Mouse (Mus musculus): ENCODE results near the gene Cdkal1.

Cdkal1 gene

DNA sequence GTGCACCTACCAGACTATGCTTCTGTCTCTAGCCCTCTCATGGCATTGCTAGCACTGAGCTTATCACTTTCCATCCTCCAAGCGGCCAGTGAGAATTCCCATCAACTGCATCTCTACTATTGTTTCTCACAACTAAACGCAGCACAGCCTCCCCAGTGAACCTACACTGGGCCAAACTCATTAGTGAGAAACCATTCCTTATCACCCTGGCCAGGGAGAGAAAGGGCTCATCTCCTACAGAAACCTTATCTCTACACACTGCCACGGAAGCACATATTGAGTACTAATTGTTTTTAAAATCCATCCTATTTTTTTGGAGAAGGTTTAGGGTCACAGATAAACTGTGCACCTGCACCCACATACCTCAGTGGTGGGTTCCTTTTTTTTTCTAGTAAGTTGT lies 147.9 kb downstream of the Cdkal1 start:
- DNase-seq (ENCODE audit: low spot score in 2 of 2) = no peak

DNA sequence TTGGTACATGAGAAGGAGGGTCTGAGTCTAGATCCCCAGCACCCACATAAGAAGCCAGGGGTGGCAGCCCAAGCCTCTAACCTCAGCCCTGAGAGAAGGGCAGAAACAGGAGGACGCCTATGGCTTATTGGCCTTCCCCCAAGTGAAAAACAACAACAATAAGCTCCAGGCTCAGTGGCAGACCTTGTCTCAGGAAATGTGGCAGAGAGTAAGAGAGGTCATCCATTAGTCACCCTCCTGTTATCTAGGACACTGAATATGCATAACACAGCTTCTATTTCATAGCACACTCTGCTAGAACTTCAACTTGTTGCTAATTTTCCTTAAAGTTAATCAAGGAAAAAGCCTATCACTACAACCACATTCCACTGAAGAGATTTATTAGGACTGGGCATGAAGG lies 154.1 kb downstream of the Cdkal1 start:
- DNase-seq (ENCODE audit: low spot score in 2 of 2) = no peak

DNA sequence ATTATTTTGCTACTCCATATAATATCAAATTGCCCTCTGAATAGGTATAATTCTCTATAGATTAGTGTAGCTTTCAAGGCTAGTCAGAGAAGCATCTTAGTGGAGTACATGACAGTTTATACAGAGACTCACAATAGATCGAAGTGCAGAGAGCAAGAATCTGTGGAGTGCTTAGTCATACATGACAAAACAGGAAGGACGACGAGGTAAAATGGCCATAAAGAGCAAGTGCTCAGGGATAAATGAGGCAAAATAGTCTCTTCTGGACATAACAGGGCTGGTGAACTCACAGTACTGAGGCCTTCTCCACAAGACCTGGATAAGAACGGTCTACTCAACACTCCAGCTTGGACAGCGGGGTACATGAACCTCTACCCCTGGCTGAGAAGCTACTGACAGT lies 155.6 kb downstream of the Cdkal1 start:
- DNase-seq (ENCODE audit: low spot score in 2 of 2) = no peak

DNA sequence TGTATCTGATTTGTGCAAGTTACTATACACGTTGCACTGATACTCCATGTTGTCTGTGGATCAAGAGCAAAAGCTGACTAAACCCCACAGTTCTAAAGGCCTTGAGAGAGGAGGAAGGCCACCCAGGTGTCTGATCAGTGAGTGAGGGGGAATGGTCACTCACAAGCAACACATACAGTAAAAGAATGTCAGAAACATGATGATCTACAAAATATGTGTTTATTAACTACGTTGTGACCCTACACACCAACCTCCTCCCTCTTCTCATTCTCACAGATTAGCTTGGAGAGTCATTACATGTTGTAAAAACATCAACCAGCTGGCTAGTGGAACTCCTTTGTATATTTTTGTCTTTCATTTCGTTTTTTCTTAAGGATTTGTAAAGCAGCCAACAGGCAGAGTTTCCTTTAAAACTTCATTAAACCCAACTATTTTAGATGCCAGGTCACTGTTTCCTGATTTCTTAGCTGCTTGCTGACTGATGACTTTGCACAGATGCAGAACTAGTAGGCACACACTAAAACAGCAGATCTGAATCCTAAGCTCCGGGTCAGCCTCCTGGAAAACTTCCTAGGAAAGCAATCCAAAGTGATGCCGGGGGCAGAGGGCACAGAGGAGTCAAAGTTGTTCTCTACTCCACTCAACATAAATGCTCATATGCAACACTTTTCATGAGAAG lies 157.0 kb downstream of the Cdkal1 start:
- no peak for DNase-seq (ENCODE audit: low spot score in 2 of 2)

DNA sequence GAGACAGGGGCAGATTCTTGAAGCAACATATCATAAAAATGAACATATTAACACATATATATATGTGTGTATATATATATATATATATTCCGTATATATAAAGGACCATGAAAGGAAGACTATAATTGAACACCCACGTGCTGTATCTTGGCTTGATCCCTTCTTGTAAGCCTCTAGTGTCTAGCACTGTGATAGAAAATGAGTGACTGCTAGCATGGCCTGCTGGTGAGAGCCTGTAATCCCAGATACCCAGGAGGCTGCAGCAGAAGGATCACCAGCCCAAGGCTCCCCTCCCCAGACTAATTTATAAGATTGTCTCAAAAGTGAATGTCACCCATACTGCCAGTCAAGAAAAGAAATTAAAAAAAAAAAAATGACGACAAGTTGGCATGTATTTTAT lies 158.2 kb downstream of the Cdkal1 start:
- no peak for DNase-seq (ENCODE audit: low spot score in 2 of 2)

DNA sequence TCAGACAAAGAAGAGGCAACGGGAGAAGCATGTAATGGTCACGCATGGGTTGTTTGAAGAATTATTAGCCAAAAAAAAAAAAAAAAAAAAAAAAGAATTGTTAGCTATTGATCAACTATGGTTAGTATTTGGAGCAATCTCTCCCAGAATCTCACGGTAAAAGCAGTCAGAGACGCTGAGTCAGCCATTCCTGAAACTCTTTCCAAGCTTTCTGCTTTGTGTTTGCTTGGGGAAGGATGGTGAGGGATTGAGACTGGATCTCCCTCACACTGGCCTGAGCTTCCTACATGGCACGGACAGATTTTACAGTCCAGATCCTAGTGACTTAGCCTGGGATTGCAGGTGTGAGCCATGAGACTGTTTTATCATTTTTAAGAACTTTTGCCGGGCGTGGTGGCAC lies 164.7 kb downstream of the Cdkal1 start:
- DNase-seq (ENCODE audit: low spot score in 2 of 2) = no peak

DNA sequence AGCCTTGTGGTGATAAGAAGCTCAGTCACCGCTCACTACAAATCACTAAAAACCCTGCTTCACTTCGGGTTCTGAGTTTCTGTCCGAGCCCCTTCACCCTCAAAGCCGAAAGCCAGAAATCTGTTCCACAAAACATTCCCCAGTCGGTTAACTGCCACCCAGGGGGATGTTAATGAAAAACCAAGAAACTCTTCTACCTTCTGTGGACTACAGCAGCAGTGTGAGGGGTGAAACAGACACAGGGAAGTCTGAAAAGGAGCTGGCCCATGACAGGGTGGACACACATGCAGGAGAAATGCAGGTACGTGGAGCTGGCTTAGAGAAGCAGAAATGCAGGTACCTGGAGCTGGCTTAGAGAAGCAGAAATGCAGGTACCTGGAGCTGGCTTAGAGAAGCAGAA lies 166.6 kb downstream of the Cdkal1 start:
- DNase-seq (ENCODE audit: low spot score in 2 of 2) = no peak

DNA sequence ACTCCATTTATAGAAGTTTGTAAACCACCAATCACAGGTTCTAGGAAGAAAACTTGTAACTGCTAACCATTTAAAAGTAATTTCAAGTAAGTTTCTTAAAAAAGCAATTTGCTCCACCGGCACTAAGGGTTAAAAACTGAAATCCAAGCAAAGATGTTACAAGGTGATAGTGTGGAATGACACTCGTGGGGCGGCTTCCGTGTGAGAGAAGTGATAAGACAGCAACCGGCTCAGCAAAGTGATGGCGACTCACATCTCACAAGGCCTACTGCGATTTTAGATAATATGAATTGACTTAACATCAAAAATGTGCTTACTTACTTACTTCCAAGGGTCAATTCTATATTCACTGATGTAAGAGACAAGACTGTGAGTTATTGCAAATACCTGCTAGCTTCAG lies 167.6 kb downstream of the Cdkal1 start:
- no peak for DNase-seq (ENCODE audit: low spot score in 2 of 2)

DNA sequence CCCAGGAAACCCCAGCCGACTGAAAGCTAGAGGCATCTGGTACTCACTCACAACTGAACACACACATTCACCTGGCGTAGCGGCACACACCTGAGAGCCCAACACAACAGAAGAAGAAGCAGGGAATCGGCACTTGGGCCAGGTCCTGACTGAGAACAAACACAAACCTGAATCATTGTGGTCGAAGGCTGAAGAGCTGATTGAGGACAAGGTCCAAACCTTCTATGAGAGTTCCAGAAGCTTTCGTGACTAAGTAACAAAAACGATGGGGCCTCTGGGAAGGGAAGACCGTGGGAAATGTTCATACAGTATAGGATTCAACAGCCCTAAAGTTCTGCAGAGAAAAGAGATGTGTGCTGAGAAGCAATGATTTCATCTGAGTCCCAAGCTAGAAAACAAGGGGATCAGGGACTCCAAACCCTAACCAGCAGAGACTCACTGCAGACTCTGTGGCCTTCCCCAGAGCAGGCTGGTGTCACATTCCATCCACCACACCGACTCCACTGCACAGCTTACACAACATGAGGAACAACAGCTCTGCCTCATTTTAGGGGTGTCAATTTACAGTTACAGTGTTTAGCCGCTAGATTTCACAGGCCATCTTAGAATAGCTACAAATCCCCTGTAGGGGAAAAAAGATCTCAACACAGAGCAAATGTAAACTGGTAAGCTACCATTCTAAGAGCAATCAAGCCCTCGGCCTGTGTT lies 175.8 kb downstream of the Cdkal1 start:
- no peak for DNase-seq (ENCODE audit: low spot score in 2 of 2)

DNA sequence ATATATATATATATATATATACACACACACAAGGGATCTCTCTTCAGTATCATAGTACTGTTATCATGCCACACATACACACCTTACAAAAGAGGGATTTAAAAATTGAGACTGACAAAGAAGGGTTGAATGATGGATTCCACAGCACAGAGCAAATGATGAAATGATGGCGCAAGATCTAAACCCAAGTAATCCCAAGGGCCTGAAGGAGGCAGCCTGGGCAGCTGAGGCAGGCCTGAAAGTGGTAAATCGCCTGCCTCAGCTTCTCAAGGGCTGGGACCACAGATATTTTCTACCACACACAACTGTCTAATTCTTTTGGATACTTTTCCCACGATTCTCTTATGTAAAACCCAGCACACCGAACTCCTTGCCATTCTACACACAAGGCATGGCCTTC lies 177.9 kb downstream of the Cdkal1 start:
- DNase-seq (ENCODE audit: low spot score in 2 of 2) = no peak

DNA sequence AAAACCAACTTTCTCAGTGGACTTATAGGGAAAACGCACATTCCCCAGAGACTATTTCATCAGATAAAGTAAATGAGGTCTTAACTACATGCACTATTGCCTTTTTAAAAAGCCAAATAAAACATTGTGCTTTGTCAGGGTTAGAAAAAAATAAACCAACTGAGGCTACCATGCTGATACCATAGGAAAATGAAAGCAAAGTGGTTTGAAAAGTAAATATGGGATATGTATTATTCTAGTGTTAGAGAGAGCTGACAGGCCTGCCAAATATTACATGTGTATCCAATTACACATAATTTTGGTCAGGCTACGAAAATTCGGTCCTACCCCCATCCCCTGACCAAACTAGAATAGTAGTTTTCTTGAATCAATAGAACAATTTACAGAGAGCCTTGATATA lies 184.8 kb downstream of the Cdkal1 start:
- DNase-seq (ENCODE audit: low spot score in 2 of 2) = no peak

DNA sequence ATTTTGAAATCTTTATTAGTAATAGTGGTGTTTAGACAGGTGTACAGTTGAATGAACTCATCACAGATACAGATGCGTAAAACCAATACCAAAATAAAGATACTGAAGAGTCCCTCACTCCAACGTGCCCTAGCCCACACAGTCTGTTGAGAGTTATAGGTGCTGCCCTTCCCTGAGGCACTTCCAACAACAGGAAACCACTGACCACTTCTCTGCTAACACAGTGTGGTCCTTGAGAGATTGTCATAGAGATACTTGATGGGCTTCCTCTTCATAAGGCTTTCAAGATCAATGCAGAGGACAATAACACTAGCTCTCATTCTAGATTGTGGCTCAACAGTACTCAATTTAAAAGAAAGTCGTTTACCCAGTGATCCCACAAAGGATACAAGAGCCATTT lies 191.6 kb downstream of the Cdkal1 start:
- DNase-seq (ENCODE audit: low spot score in 2 of 2) = no peak

DNA sequence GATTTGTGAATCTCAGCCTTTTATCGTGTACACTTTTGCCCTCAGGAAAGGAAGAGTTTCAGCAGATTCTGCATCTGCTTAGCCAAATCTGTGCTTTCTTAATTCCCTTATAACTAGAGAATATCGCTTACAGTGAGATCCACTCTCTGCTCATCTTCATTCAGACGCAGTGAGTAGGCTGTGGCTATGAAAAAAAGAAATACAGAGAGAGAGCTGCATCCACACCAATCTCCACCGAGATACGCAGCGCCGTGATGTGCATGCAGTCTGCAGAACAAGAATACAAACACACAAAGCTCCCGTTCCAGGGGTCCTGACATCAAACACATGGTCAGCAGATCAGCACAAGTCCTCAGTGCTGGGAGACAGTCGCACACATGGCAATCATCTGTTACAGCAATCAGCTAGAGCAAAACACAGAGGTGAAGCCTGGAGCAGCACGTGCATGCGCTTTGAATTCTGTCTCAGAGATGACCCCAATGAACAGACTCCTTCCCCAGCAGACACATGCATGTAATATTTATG lies 199.6 kb downstream of the Cdkal1 start:
- no peak for DNase-seq (ENCODE audit: low spot score in 2 of 2)

DNA sequence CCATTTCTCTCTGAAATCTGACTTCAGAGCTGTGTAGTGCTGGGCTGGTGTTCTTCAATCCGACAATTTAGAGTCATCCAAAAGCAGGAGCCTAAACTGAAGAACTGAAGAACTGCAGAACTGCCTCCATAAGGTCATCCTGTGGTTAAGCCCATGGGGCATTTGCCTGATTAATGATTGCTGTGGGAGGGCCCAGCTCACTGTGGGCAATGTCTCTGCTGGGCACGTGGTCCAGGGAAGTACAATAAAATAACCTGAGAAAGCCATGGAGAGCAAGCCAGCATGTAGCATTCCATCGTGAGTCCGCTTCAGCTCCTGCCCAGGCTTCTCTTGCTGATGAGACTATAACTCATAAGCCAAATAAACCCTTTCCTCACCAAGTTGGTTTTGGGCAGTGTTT lies 202.1 kb downstream of the Cdkal1 start:
- no peak for DNase-seq (ENCODE audit: low spot score in 2 of 2)

DNA sequence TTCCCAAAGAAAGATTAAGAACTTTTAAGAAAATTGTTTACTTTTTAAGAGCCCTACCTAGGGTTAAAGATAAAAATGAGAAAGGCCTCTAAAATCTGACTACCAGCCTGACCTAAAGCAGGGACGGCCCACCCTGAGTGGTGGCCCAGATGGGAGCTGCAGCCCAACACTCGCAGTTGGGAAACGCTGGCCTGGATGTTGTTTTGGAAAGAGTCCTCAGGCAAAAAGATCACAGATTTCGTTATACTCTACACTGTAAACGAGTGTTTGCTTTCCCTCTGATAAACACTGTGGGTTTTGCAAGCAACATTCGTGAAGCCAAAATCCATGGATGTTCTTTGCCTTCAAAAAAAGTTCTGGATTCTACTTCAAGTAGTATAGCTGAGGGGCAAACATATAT lies 202.7 kb downstream of the Cdkal1 start:
- no peak for DNase-seq (ENCODE audit: low spot score in 2 of 2)

DNA sequence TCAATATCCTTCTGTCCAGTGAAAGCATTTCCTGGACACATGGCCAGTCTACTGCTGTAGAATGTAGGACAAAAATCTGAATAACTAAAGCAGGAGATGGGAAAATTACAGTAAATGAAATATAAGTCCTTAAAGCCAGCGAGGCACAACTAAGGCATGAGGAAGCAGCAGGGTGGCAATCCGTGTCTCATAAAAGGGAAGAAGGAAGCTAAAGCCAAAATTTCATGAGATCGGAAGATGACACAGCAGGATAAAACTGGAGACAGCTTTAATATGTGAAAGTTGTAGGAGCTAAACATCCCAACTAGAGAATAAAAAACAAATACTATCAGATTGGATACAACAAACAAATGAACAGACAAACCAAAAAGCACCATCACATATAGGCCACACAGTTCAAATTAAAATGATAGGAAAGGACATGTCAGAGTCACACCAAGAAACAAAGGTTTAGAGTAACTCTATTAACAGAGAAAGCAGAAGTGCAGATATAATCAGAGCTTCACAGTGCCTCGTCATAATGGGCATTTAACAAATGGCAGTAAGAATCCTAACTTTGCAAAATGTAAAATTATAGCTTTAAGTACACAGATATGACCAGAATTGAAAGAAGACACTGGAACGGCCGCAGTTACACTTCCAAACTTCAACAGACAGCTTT lies 204.8 kb downstream of the Cdkal1 start:
- no peak for DNase-seq (ENCODE audit: low spot score in 2 of 2)

DNA sequence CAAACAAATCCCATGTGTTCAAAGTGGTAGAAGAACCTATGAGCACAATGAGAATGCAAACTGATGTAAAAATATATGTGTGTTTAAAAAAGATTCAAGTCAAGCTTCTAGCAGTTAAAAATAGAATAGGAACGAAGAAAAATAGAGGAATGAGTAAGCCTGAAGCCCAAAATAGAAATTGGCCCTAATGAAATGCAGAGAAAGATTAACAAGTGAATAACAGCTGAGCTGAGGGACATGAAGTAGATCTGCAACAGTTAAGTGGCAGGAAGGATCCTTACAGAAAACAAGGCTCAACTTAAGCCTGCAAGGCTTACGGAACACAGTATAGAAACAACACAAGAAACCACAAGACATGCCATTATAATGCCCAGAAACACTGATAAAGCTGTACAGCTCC lies 205.9 kb downstream of the Cdkal1 start:
- no peak for DNase-seq (ENCODE audit: low spot score in 2 of 2)

DNA sequence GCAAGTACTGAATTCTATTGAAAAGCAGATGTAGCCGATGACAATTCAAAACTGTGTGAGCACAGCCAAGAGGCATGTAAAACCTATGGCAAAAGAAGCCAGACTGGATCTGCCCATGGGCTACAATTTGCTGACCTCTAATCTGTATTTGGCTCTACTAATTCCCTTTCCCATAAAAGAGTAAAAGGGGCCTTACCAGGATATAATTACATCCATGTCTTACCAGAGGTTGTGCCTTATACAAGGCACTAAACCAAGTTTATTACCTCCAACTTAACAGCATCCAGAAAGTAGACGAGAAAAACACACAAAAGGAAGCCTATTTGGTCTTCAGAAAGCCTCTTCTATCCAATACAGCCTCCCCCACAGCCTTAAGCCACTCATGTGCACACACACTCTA lies 213.2 kb downstream of the Cdkal1 start:
- DNase-seq (ENCODE audit: low spot score in 2 of 2) = no peak

DNA sequence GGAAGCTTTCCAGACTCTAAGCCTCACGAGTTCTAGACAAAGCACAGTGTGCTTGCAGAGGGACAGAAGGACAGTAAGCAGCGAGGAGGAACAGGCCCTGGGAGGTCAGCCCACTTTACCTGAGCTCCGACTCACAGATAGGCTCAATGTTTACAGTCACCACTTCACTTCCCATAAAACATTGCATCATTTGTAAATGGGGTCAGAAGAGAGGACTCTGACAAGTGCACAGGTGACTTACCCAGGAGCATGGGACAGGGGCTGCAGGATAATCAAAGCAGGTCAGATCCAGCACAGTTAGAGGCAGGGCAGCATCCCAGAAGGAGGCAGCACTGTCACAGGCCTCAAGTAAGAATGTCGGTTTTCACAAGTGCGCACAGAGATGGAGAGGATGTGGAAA lies 214.3 kb downstream of the Cdkal1 start:
- no peak for DNase-seq (ENCODE audit: low spot score in 2 of 2)

DNA sequence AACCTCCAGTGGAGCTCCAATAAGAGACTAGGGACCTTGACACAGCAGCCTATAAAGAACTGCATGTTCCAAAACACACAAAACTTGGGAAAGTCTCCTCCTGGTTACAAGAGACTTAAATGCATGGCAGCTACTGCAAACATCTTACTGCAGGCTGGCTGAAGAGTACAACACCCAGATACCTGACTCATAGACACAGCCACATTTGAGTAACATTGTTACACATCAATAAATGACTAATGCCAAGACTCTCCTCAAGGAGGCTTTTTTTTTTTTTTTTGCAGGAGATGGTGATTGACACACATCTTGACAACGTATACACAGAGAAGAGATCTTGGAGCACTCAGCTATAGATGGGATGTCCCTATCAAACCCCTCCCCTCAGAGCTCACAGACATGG lies 215.3 kb downstream of the Cdkal1 start:
- DNase-seq (ENCODE audit: low spot score in 2 of 2) = no peak

DNA sequence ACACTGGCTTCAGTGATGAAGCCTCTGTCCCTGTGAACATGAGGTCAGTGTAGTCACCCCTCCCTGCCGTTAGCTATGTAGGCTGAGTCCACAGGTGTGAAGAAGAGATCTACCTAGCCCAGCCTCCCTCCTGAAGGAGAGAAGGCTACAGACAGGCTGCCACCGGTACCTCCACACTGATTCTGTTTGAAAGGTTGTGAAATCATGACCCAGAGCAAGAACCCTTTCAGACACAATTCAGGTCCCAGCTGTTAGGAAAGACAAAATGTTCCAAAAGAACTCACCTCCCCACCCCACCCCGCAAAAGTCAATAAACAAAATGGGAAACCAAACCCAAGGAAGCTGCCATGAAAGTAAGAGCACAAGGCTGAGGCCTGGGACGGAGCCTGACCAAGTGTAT lies 217.2 kb downstream of the Cdkal1 start:
- DNase-seq (ENCODE audit: low spot score in 2 of 2) = no peak

DNA sequence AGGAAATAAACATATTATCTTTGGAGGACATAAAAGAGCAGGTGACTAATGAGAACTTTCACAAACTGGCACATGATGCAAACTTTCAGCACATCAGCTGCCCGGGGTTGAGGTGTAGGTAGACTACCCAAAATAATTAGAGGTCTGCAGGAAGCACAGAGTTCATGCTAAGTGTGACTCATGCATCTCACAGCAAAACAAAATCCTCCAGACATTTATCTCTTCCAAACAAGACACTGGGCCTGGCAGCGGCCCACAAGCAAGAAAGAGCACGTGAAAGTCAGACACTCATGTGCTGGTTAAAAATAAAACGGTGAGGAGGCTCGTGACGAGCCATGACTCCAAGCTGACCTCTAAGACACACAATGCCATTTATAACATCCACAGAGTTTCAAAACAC lies 217.7 kb downstream of the Cdkal1 start:
- DNase-seq (ENCODE audit: low spot score in 2 of 2) = no peak

DNA sequence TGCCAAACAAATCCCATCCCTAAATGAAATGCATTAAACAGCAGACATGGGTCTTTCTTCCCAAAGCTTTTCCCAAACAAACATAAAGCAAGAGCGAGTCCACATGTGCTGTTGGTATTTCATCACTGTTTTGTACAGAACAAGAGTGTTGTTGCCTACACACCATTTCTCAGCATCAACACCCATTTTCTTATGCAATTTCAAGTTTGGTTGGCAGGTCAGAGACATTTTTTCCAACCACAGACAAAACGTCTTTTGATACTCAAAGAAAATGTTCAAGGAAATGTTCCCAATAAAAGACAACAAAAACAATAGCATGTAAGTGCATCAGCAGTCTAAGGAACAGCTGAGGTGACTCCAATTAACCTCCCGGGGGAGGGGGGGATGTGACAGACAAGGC lies 219.9 kb downstream of the Cdkal1 start:
- DNase-seq (ENCODE audit: low spot score in 2 of 2) = no peak
